Mouse (Mus musculus): ENCODE results near the gene Bbc3.

- TF ChIP-seq CTCF (IDR thresholded peaks at IDR 0.05; ENCODE audit: low read depth), result no peak
- TF ChIP-seq EP300 (IDR thresholded peaks at IDR 0.05; ENCODE audit: low read depth), result no peak; the same call in 1 of the 2 replicates
Observed at GRCm38 (mm10) chr7:16309318-16310019, 1.3 kb downstream of the Bbc3 start.
